Mouse (Mus musculus): ENCODE measurements at regions not wholly inside any gene's neighbourhood (a gene's known extent, or its start where the extent isn't known, plus 50 kb on each side); places are given as distances from the start of the nearest gene placed in this dataset.

DNA sequence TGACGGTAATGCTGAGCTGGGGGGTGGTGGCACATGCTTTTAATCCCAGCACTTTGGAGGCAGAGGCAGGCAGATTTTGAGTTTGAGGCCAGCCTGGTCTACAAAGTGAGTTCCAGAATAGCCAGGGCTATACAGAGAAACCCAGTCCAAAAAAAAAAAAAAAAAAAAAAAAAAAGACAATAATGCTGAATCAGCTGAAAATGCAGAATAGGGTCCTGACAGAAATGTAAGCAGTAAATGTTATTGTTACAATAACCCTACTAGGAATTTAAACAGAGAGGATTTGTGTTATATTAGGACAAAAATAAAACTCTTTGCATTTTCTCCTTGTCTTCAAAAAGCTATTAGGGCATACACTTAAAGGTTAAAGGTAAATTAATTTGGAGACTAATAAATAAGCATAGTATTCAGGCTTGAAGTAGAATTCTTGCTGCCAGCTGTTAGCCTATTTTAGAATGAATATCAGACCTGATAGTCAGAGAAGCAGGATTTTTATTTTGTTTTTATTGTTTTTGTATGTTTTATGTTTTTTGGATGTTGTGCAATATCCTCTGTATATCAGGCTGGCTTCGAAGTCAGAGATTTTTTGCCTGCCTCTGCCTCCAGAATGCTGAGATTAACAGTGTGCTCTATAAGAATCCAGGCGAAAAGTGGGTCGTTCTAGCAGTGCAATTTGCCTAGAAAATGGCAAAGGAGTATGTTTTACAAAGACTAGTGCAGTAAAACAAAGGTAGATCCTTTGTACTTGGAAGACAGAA is 1267.8 kb downstream of the Cdh18 start:
- Histone ChIP-seq H3K4me2 (ENCODE audit: low read depth) (no peak overlapping the region), H3K79me2 (ENCODE audit: control insufficient read depth, insufficient read depth) (no peaks in the 10 kb centered on the region), H3ac (ENCODE audit: control insufficient read depth, insufficient read length) (no peak overlapping the region), H3K27me3 (ENCODE audit: control insufficient read depth, insufficient read depth, insufficient read length) (no peaks in the 10 kb centered on the region), H3K4me3 (no peak overlapping the region), H3K36me3 (ENCODE audit: control insufficient read depth, insufficient read depth) (no peaks in the 10 kb centered on the region)
- TF ChIP-seq CEBPB (IDR thresholded peaks at IDR 0.05; ENCODE audit: insufficient read depth, poor library complexity, severe bottlenecking) (peak; percentile 51; the same call in 1 of the 2 replicates), USF1 (IDR thresholded peaks at IDR 0.05; ENCODE audit: low read depth) (no peak)

DNA sequence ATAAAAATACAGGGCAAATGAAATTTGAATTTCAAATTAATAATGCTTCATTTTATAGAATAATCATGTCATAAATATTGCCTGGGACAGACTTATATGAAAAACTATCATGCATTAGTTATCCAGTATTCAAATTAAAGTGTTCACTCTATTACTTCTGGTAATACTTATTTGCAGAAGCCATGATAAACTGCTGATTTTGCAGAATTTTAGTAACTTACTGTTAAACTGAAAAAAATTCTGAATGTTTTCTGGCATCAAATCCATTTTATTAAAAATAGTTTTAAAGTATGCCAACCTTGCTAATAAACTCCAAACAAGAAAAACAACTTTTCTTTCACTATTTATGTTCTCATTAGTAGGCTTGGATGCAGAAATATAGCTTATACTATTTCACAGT is 1268.7 kb downstream of the Cdh18 start:
- H3K4me3 ChIP-seq: no peak overlapping the region
- TF ChIP-seq TCF12 (IDR thresholded peaks at IDR 0.05; ENCODE audit: insufficient read depth, poor library complexity, severe bottlenecking) (no peak), USF1 (IDR thresholded peaks at IDR 0.05; ENCODE audit: low read depth) (no peak), MYOD1 (IDR thresholded peaks at IDR 0.05; ENCODE audit: control insufficient read depth in 1 of 3, insufficient read length in 2 of 3, low read depth in 2 of 3) (no peak), REST (IDR thresholded peaks at IDR 0.05; ENCODE audit: insufficient read depth, insufficient read length) (no peak), E2F4 (IDR thresholded peaks at IDR 0.05; ENCODE audit: insufficient read depth) (no peak), TCF3 (IDR thresholded peaks at IDR 0.05; ENCODE audit: insufficient read length, low read depth) (no peak), MAX (IDR thresholded peaks at IDR 0.05; ENCODE audit: low read depth) (no peak), CEBPB (IDR thresholded peaks at IDR 0.05; ENCODE audit: insufficient read depth, poor library complexity, severe bottlenecking) (no peak), MYOG (IDR thresholded peaks at IDR 0.05; ENCODE audit: control insufficient read depth in 1 of 3, insufficient read depth in 1 of 3, insufficient read length in 2 of 3, low read depth in 2 of 3) (no peak), SRF (IDR thresholded peaks at IDR 0.05; ENCODE audit: control insufficient read depth, insufficient read length, low read depth) (no peak)
- H3K4me2 ChIP-seq (ENCODE audit: low read depth): no peak overlapping the region
- no peaks in the 10 kb centered on the region for H3K36me3 ChIP-seq (ENCODE audit: control insufficient read depth, insufficient read depth)
- H3ac ChIP-seq (ENCODE audit: control insufficient read depth, insufficient read length): no peak overlapping the region
- H3K27me3 ChIP-seq (ENCODE audit: control insufficient read depth, insufficient read depth, insufficient read length): no peaks in the 10 kb centered on the region
- H3K79me2 ChIP-seq (ENCODE audit: control insufficient read depth, insufficient read depth): no peaks in the 10 kb centered on the region
